Mouse (Mus musculus) sigmoid colon, adult 10 weeks (tissue): ENCODE measurements around the gene Rasl10b. TPM values are rescaled to one million over a fixed set of nuclear protein-coding genes. Genes with fewer than 3 reads are reported as not detected.

ENCODE experiments used
- polyA plus RNA-seq: library from polyadenylated mRNA; stranded (reverse); fragments of 350-450 nt; fragmentation: Illumina TruSeq; extraction: RNeasy Lipid Tissue Mini Kit (QIAGEN cat#74804); gene quantifications from one replicate; pipeline ENCODE4 v1.2.3, GENCODE M21; 2014; ENCODE audit warnings: low read depth, low replicate concordance

Gene Rasl10b
- polyA plus RNA-seq = not detected

DNA sequence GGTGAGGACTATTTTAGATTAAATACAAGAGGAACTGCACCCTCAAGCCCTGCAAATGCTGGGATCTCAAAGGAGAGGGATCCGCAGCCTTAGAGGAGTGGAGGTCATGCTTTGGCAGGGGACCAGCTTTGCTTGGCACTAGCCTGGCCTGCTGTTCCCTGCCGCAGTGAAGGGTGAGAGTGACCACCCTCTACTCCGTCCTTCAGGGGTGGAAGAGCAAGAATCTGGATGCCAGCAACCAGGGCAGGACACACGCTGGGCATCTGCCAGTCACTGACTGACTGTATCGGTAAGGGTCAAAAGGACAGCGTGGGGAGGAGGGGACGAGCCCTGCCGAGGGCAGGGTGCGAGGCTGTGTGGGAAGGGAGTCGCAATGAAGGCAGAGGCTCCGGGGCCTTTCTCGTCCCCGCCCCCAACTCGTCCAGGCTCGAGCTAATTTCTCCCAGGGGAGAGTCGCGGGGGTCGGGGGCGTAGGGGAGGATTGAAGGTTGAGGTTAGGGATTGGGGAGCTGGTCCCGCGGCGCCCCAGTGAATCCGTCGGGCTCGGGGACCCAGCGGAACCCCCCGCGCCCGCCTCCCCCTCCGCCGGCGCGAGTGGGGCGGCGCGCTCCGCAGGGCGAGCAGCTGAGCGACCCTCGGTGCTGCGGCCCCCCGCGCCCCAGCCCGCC lies at the start of gene Rasl10b:
Rasl10b (plus strand) TSS at position 51 of the 668 bp plus-strand sequence.

DNA sequence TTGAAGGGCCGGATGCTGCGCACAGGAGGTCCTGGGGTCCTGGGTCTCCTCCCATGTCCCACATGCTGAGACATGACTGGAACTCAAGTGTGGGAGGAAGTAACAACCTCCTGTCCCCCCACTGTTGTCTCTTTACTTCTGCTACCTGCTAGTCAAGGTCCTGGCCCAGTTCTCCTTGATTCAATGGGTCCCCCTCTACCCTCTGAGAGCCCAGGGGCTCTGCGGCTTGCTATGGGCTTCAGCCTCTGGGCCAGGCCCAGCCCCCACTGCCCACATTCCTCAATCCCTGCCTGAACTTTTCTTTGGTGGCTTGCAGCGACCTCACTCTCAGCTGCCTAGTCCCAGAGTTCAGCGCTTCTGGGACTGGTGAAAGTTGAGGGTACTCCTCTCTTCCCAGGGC lies 20.4 kb downstream of the Rasl10b start, which contains the start of gene Gas2l2:
Gas2l2 (minus strand) TSS at position 101 of the 400 bp plus-strand sequence.

DNA sequence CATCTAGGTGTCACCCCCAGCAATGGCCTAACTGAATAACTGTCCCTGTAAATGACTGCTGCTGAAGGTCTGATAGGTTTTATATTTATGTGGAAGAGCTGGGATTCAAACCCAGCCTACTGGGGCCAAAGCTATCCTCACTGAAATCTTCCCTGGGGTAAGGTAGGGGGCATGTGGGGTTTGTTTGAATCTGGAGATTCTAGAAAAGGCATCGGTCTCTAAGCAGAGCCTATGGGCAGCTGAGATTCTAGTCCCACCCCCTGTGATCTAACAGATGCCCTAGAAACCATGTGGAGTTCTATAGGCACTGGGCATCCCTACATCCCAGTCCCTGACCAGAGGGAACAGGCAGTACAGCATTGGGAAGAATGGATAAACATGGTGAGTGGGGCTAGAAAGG lies 28.4 kb downstream of the Rasl10b start, which contains the start of gene 1700020L24Rik:
1700020L24Rik (plus strand) TSS at position 301 of the 400 bp plus-strand sequence.

DNA sequence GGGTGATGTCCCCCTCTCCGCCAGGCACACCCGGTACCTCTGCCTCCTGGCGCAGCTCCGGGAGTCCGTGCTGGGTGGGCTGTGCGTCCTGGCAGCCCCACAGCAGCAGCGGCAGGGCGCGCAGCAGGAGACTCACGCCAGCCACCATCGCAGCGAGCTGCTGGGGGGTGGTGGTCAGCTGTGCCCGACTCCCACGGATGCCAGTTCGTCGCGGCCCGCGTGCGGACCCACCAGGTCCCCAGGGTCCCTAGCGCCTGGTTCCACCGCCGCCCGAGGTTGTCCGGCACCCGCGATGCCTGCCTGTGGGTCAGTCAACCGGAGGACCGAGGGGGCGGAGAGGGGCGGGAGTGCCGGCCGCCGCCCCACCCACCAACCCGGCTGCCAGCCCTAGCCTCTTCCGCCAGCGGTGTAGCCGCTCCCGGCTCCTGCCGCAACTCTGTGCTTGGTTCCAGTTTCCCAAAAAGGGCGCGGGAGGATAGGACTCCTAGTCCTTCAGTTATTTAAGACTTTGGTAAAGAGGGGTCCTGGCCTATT lies 53.8 kb downstream of the Rasl10b start, which contains the start of gene Mmp28:
Mmp28 (minus strand) TSS at position 361 of the 534 bp plus-strand sequence.

Other genes with a start within 250 kb of the Rasl10b start
- 238 TPM for gene Slfn4, start 234.0 kb upstream of the Rasl10b start, polyA plus RNA-seq
- gene Slfn3, start 217.8 kb upstream of the Rasl10b start, polyA plus RNA-seq = 4.3 TPM
- gene Slfn14, start 122.4 kb upstream of the Rasl10b start, polyA plus RNA-seq = not detected
- gene Ap2b1, start 110.1 kb upstream of the Rasl10b start, polyA plus RNA-seq = 42.5 TPM
- gene Pex12, start 106.6 kb upstream of the Rasl10b start, polyA plus RNA-seq = 32.8 TPM
- gene Gas2l2, start 20.3 kb downstream of the Rasl10b start, polyA plus RNA-seq = not detected
- gene 1700020L24Rik, start 28.5 kb downstream of the Rasl10b start, polyA plus RNA-seq = not detected
- 1.6 TPM for gene Mmp28, start 53.9 kb downstream of the Rasl10b start, polyA plus RNA-seq
- 241 TPM for gene Taf15, start 63.9 kb downstream of the Rasl10b start, polyA plus RNA-seq
- gene Heatr9, start 113.0 kb downstream of the Rasl10b start, polyA plus RNA-seq = not detected
- gene Ccl5, start 121.4 kb downstream of the Rasl10b start, polyA plus RNA-seq = 1.9 TPM
- 36.0 TPM for gene Ccl9, start 169.5 kb downstream of the Rasl10b start, polyA plus RNA-seq
- gene Ccl6, start 183.9 kb downstream of the Rasl10b start, polyA plus RNA-seq = 1,001 TPM
- gene Rpl9-ps1, start 236.5 kb downstream of the Rasl10b start, polyA plus RNA-seq = not detected
- 1.1 TPM for gene Ccl3, start 240.2 kb downstream of the Rasl10b start, polyA plus RNA-seq